Mouse (Mus musculus) lung, embryonic 14.5 days (tissue): ENCODE data around the gene Picalm. TPM values are rescaled to one million over a fixed set of nuclear protein-coding genes. Genes with fewer than 3 reads are reported as not detected.

Experiments used
- ATAC-seq: fragments of 200-750 bp; cut with Nextera tagmentation; 2 replicates; pipeline ENCODE4 v1.8.0; 2017; ENCODE audit warnings: mild to moderate bottlenecking, moderate TSS enrichment, moderate library complexity; ENCODE audit not compliant: insufficient read depth
- DNase-seq: peaks from one replicate; pipeline ENCODE4 v3.0.0-alpha.2; 2015
- H3K27ac ChIP-seq: fragments of 300-500 bp; sonication (generic); 2 replicates; pipeline ENCODE4 v1.5.1; 2014; ENCODE audit warnings: low read depth, mild to moderate bottlenecking, moderate library complexity
- H3K27me3 ChIP-seq: fragments of 300-500 bp; sonication (generic); 2 replicates; pipeline ENCODE4 v1.6.1; 2014; ENCODE audit warnings: low read length, control low read depth; ENCODE audit not compliant: insufficient read depth
- H3K36me3 ChIP-seq: fragments of 300-500 bp; sonication (generic); 2 replicates; pipeline ENCODE4 v1.6.1; 2014; ENCODE audit warnings: control low read depth; ENCODE audit not compliant: insufficient read depth
- H3K4me1 ChIP-seq: fragments of 300-500 bp; sonication (generic); 2 replicates; pipeline ENCODE4 v1.6.1; 2014; ENCODE audit warnings: antibody characterized with exemption, control low read depth; ENCODE audit not compliant: insufficient read depth
- H3K4me2 ChIP-seq: fragments of 300-500 bp; sonication (generic); 2 replicates; pipeline ENCODE4 v1.6.1; 2014; ENCODE audit warnings: mild to moderate bottlenecking
- H3K4me3 ChIP-seq: fragments of 300-500 bp; sonication (generic); 2 replicates; pipeline ENCODE4 v1.5.1; 2014; ENCODE audit warnings: low read depth, low read length
- H3K9ac ChIP-seq: fragments of 300-500 bp; sonication (generic); 2 replicates; pipeline ENCODE4 v1.6.1; 2014
- H3K9me3 ChIP-seq: fragments of 300-500 bp; sonication (generic); 2 replicates; pipeline ENCODE4 v1.6.1; 2016; ENCODE audit warnings: low read depth, low read length, control low read depth
- CTCF ChIP-seq: IDR thresholded peaks from 2 replicates; pipeline ENCODE4 v1.5.1; 2016; ENCODE audit warnings: antibody characterized with exemption, low read depth
- WGBS: fragments of 180-500 bp; shearing (Covaris S2); extraction: QIAGEN DNeasy Blood & Tissue Kit; methylation state at CpG from one replicate; pipeline ENCODE4 v1.1.7; 2014; 5-methylcytosine and 5-hydroxymethylcytosine counted together
- polyA plus RNA-seq: library from polyadenylated mRNA; unstranded; fragments of >200 nt; fragmentation: Nextera tagmentation; extraction: Ambion mirVana; gene quantifications from 2 replicates; pipeline ENCODE4 v1.2.1, GENCODE M21; 2014

Gene Picalm
- polyA plus RNA-seq, 1 experiment from 2014 or later = 53.6 TPM

DNA sequence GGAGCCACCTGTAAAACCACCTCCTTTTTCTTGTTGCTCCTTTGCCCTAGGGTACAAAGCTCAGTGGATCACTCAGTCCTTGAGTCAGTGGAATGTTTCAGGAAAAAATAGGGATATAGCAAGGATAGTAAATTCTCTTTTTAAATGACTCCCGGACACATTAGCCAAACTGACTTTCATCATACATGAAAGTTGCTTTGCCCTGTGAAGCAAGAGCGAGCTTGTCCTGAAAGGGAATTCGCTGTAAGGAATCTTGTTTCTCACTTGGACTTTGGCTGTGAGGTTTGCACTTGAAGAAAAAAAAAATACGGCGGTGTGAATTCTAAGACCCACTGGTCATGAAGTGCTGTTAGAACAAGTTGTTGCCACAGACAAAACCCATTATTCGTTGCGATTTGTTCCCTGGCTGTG lies 1.8 kb downstream of the Picalm start:
- Histone ChIP-seq H3K36me3 (no peaks in the 10 kb centered on the region), H3K4me3 (peak overlapping the region; percentile 96), H3K27ac (peak overlapping the region; percentile 99), H3K27me3 (no peaks in the 10 kb centered on the region), H3K9ac (peak overlapping the region; percentile 98), H3K4me1 (0 out of 2 replicates have a peak, but pooled peaks cover 15% of the 10 kb centered on the region), H3K9me3 (no peaks in the 10 kb centered on the region), H3K4me2 (peak overlapping the region; percentile 64)
- ATAC-seq (no peak), DNase-seq (peak; percentile 65)
- TF ChIP-seq CTCF = no peak
- 3% methylated on average over 7 of the region's 7 CpGs for WGBS

- H3K27ac ChIP-seq = peak overlapping the region; percentile 99
- 0 out of 2 replicates have a peak, but pooled peaks cover 15% of the 10 kb centered on the region for H3K4me1 ChIP-seq
- H3K9me3 ChIP-seq = no peaks in the 10 kb centered on the region
- DNase-seq (peak; percentile 53), ATAC-seq (no peak)
- peak overlapping the region; percentile 96 for H3K4me3 ChIP-seq
- H3K27me3 ChIP-seq = no peaks in the 10 kb centered on the region
- H3K4me2 ChIP-seq = peak overlapping the region; percentile 64
- peak overlapping the region; percentile 98 for H3K9ac ChIP-seq
- no peak for TF ChIP-seq CTCF
- no peaks in the 10 kb centered on the region for H3K36me3 ChIP-seq
- 42% methylated on average over 3 of the region's 3 CpGs for WGBS
Measured at GRCm38 (mm10) chr7:90132322-90132721, 2.3 kb downstream of the Picalm start.

- 75% methylated on average over 3 of the region's 3 CpGs for WGBS
- no peak overlapping the region for H3K27ac ChIP-seq
- H3K36me3 ChIP-seq = no peaks in the 10 kb centered on the region
- H3K9me3 ChIP-seq = no peaks in the 10 kb centered on the region
- ATAC-seq (no peak), DNase-seq (no peak)
- no peaks in the 10 kb centered on the region for H3K27me3 ChIP-seq
- 0 out of 2 replicates have a peak, but pooled peaks cover 5% of the 10 kb centered on the region for H3K4me1 ChIP-seq
- TF ChIP-seq CTCF = no peak
- H3K4me3 ChIP-seq = no peak overlapping the region
- H3K9ac ChIP-seq = no peak overlapping the region
- H3K4me2 ChIP-seq = no peak overlapping the region
Measured at GRCm38 (mm10) chr7:90136736-90137135, 6.7 kb downstream of the Picalm start.

DNA sequence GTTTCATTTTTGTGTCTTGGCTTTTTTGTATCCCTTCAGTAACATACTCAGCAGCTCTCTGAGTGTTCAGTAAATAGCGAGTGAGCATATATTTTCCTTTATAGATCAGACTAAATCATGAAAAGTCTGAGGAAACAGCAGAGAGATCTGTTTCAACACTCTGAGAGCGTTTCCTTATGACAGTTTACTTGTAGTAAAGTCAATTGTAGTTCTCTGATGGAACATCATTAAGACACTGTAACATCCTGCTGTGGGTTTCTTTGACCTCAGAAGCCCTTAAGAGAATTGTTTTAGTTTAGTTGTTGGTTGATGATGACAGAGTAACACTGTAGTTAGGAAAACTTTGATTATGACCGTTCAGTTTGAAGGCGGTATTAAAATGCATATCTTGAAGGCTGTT lies 8.3 kb downstream of the Picalm start:
- WGBS = 56% methylated on average over 4 of the region's 4 CpGs
- H3K4me3 ChIP-seq = no peak overlapping the region
- no peaks in the 10 kb centered on the region for H3K36me3 ChIP-seq
- DNase-seq (no peak), ATAC-seq (no peak)
- no peak overlapping the region for H3K4me2 ChIP-seq
- peaks cover 1% of the 10 kb centered on the region; the same call in 1 of the 2 replicates for H3K4me1 ChIP-seq
- no peaks in the 10 kb centered on the region for H3K9me3 ChIP-seq
- no peaks in the 10 kb centered on the region for H3K27me3 ChIP-seq
- H3K27ac ChIP-seq = no peak overlapping the region
- no peak for TF ChIP-seq CTCF
- no peak overlapping the region for H3K9ac ChIP-seq

DNA sequence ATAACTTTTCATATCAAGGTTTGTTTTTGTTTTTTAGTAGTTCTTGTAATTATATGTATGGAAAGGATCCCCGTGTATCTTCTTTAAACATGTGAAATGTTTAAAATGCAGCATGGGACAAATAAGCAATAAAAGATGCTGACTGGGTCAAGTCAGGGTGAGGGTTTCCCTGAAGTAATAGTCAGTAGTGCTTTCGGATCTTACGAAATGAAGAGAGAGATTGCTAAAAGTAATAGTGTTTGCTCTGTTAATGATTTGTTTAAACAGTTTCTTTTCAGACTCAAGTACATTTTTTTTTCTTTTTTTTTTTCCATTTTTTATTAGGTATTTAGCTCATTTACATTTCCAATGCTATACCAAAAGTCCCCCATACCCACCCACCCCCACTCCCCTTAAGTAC lies 10.3 kb downstream of the Picalm start:
- DNase-seq (no peak), ATAC-seq (no peak)
- H3K9me3 ChIP-seq = no peaks in the 10 kb centered on the region
- H3K4me3 ChIP-seq = no peak overlapping the region
- 42% methylated on average over 3 of the region's 3 CpGs for WGBS
- no peak overlapping the region for H3K27ac ChIP-seq
- TF ChIP-seq CTCF = no peak
- no peaks in the 10 kb centered on the region for H3K27me3 ChIP-seq
- H3K9ac ChIP-seq = no peak overlapping the region
- H3K36me3 ChIP-seq = no peaks in the 10 kb centered on the region
- peaks cover 6% of the 10 kb centered on the region; the same call in 1 of the 2 replicates for H3K4me1 ChIP-seq
- H3K4me2 ChIP-seq = no peak overlapping the region

- Histone ChIP-seq H3K4me2 (no peak overlapping the region), H3K27me3 (no peaks in the 10 kb centered on the region), H3K9me3 (no peaks in the 10 kb centered on the region), H3K4me1 (peaks cover 24% of the 10 kb centered on the region), H3K4me3 (no peak overlapping the region), H3K27ac (no peak overlapping the region), H3K9ac (no peak overlapping the region), H3K36me3 (no peaks in the 10 kb centered on the region)
- TF ChIP-seq CTCF = no peak
- 81% methylated on average over 2 of the region's 2 CpGs for WGBS
- DNase-seq (no peak), ATAC-seq (no peak)
Measured at GRCm38 (mm10) chr7:90144275-90144674, 14.3 kb downstream of the Picalm start.

DNA sequence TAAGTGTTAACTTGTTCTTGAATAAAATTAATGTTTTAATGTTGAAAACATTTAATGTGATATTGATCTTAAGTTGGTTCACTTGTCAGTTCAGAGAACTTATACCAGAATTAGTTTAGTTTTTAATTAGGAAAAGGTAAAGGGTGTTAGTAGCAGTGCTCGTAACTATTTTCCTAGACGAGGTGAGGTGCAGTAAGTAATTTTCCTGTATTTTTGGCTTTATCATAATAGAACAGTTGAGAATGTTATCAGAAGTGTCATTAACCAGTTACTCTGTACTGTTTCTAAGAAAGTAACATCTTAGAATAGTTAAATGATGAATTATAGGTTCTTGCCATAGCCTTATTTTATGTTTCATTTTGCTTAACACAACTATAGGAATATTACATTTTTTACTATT lies 15.0 kb downstream of the Picalm start:
- Histone ChIP-seq H3K9ac (no peak overlapping the region), H3K36me3 (no peaks in the 10 kb centered on the region), H3K4me1 (peaks cover 24% of the 10 kb centered on the region), H3K9me3 (no peaks in the 10 kb centered on the region), H3K27ac (no peak overlapping the region), H3K4me2 (no peak overlapping the region), H3K27me3 (no peaks in the 10 kb centered on the region), H3K4me3 (no peak overlapping the region)
- ATAC-seq (no peak), DNase-seq (no peak)
- TF ChIP-seq CTCF = no peak
- WGBS = 63% methylated on average over 2 of the region's 2 CpGs

GRCm38 (mm10) chr7:90145376-90145775 lies 15.4 kb downstream of the Picalm start:
- Histone ChIP-seq H3K27ac (no peak overlapping the region), H3K9me3 (no peaks in the 10 kb centered on the region), H3K36me3 (no peaks in the 10 kb centered on the region), H3K4me2 (no peak overlapping the region; the same call in 1 of the 2 replicates), H3K27me3 (no peaks in the 10 kb centered on the region), H3K9ac (no peak overlapping the region), H3K4me3 (no peak overlapping the region), H3K4me1 (peaks cover 24% of the 10 kb centered on the region)
- DNase-seq (no peak), ATAC-seq (no peak)
- no peak for TF ChIP-seq CTCF
